Mouse (Mus musculus) heart, adult 8-10 months (tissue): ENCODE measurements around the gene Ifi27. TPM values are rescaled to one million over a fixed set of nuclear protein-coding genes. Genes with fewer than 3 reads are reported as not detected.
"Not testable (repeated sequence)": the region's sequence is repeated elsewhere in the genome, so short reads cannot be mapped to it uniquely, and the experiment has no call there.

Experiments used
- DNase-seq: peaks from one replicate; pipeline ENCODE4 v3.0.0; 2022; ENCODE audit warnings: low spot score
- total RNA-seq, 4 experiments: library from RNA; stranded (reverse); gene quantifications; 2 replicates each; pipeline ENCODE4 v1.2.4; 2022

Ifi27 gene
- total RNA-seq, 4 experiments from 2014 or later = 45.0 to 62.7 (median 52.4) TPM

DNA sequence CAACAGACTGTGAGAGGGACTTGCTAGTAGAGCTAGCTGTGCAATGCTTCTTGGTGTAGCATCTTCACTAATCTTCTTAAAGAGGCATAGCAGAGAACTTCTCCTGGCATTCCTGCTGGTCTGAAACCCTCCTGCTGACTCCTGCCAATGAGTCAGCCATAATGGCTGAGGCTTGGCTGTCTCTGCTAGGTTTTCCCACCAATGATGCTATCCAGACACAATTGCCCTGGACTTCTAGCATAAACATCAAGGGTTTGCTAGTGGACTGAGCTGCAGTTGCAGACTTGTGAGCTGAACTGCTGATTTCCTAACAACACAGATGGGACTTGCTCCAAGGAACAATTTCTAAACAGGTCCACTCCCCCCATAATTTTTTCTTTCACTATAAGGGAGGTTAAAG, 19.4 kb downstream of the Ifi27 start:
- DNase-seq = no peak

DNA sequence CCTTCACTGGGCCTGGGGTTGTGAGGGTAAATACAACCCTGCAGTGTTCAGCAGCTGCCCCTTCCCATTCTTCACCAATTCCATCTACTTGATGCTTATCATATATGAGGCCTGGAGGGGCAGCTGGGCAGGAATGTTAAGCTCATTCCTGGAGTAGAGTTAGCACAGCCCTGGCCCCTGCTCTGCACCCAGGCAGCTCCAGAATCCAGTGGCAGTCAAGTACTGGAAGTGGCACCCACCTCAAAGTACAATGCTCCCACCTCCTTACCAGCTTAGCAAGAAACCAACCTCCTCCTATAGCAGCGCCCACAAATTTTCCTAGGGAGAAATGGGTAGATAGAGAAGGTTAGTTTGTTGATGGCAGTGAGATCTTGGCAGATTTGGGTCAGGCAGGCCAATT, 22.7 kb downstream of the Ifi27 start:
- DNase-seq = not testable (repeated sequence)

DNA sequence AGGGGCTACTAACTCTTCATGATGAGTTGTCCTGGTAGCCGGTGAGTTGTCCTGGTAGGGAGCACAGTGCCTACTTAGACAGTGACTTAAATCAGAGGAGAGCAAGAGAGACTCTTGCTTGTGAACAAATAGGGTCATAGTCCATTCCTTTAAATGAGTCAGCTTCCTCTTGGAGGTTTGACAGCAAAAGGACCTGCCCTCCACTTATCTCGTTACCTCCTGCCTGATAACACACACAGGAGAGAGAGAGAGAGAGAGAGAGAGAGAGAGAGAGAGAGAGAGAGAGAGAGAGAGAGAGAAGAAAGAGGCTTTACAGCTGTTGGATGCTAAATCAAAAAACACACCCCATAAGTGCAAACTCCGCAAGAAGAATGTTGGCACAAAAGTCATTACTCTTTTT, 23.1 kb downstream of the Ifi27 start, which contains the start of gene Ifi27l2b:
Gene Ifi27l2b (minus strand): TSS at position 84 of the 400 bp plus-strand sequence.
- no peak for DNase-seq

DNA sequence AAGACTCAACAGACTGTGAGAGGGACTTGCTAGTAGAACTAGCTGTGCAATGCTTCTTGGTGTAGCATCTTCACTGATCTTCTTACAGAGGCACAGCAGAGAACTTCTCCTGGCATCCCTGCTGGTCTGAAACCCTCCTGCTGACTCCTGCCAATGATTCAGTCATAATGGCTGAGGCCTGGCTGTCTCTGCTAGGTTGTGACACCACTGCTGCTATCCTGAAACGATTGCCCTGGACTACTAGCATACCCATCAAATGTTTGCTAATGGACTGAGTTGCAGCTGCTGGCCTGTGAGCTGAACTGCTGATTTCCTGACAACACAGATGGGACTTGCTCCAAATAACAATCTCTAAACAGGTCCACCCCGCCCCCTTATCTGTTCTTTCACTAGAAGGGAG, 40.5 kb downstream of the Ifi27 start:
- no peak for DNase-seq

DNA sequence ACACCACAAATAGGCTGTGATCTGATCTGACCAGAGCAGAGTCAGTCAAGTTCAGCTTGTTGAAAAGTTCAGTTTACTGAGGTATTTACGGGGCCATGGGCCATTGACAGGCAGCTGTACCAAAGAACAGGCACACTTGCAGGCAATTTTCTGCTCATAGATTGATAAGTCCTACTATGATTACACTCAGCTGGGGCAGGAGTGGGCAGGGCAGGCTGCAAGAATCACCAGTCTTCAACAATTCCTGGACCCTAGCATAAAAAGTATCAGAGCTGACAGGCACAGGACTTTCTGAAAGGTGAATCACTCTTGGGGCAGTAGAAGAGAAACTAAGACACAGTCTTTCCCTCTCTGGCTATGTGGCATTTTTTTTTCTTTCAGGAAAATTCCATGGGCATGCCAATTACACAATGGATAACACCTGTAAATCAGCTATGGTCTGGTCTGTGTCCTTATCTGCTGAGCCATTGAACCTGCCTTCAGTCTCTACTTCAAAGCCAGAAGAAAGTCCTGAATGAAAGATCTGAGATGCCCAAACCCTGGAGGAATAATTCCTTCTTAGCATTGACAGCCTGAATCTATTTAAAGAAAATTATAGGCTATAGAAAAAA, 42.9 kb downstream of the Ifi27 start:
- DNase-seq = no peak

DNA sequence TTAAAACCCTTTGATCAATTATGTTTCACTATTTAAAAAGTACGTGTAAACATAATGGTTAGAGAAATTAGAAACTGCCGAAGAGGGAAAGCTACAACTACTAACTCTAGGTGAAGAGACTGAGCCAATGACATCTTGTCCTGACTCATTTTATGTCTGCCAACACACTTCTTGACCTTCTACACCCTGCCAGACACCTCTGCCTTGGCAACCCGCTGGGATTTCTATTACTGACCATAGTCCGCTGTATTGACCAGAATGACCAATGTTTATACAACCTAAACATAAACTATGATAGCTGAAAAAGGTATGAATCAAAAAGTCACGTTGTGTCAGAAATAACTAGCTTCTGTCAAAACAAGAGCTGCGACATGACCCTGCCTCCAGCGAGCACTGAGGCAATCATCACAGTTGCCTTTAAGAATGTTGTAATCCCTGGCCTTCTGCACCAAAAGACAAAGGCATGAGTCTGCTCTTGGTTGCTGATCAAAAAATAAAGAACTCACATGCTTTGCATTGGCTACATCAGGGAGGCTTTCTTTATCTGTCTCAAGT, 43.5 kb downstream of the Ifi27 start:
- no peak for DNase-seq

DNA sequence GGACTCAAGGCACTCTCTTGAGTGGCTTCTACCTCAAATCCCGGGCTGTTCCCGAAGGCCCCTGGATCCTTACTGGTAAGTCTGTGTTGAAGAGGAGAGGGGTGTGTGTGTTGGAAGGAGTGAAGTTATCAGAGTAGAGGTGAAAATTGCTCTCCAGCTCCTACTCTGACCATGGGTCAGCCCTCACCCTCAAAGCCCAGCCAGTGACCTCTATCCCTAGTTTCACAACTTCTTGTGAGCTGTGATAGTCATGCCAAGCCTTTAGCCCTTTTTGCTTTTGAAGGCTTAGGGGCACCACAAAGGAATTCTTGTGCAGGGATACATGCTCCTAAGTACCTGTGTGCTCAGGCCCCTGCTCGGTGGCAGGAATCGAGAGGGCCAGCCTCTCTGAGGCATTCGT, 47.7 kb downstream of the Ifi27 start:
- no peak for DNase-seq

DNA sequence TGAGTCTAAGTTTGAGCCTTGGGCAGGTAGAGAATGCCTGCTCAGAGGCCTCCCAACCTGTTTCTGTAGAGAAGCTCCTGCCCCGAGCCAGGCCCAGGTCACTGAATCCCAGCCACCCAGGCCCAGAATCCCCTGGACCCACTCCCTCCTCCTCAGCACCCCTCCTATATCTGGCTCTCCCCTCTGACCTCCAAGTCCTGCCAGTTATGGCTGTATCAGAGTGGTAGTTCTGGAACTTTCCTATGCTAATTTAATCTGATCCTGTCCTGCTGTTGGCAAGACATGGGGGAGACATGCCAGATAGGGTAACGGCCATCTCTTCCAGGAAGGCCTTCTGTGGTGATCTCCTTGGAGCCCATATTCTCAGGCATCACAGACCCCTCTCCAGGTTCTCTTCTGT, 48.8 kb downstream of the Ifi27 start:
- DNase-seq = no peak

DNA sequence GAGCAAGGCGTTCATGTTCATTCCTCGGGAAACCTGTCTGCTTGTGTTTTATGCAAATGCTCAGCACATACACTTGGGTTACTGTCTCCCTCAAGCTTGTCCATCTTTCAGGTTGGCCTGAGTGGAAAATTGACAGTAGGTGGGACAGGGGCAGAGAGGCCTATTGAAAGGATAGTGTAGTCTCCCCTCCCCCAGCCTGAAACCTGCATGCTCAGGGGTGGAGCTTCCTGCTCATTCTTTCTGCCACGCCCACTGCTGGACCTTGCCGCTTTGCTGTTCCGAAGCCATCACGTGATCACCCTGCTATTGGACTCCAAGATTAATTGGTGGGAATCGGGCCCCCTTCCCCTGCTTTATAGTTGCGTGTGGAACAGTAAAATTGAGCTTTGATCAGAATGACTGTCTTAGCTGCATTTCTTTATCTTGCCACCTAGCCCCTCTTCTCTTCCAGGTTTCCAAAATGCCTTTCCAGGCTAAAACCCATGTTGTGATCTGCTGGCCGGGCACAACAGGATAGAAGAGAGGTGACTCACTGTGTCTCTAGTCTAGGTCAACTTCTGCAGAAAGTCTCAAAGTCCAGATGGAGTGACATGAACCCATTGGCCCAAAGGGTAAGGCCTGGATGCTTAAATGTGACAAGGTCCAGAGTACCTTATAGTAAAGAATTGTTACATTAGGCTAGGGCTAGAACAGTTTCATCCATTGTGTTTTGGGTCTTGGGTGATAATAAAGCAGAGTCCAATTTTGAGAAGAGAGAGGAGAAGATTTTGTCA, 50.4 kb downstream of the Ifi27 start:
- not testable (repeated sequence) for DNase-seq

DNA sequence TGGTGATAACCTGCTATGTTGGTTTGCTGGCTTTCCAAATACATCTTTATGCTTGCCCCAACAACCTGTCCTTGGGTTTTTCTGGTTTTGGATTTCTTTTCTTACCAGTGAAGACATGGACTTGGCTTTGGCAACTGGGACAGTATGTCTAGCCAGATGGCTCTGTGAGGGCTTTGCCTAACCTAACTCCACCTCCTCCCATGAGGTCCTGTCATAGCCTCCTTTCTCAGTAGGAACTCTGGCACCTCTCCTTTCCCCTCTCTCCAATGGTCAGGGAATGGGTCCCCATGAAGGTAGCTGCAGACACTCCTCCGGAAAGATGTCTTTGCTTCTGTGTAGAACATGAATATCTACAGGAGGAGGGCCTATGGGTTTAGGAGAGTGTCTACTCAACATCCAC, 52.7 kb downstream of the Ifi27 start:
- peak; percentile 44 for DNase-seq

DNA sequence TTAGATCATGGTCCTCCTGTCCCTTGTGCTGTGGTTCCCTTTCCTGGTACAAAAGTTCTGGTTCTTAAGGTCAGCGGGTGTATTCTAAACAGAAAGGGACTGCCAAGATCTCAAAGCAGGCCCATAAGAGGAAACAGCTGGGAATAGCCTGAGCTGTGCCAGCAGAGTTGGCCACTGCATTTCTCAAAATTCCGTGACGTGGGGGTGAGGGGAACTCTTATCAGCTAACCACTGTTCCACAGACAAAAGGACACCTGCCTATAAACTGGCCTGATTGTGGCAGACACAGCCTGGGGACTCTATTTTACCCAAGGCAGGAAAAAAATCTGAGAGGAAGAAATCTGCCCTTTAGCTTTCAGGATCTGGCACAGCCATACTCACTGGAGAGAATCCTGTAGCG, 53.3 kb downstream of the Ifi27 start:
- DNase-seq = peak; percentile 75

DNA sequence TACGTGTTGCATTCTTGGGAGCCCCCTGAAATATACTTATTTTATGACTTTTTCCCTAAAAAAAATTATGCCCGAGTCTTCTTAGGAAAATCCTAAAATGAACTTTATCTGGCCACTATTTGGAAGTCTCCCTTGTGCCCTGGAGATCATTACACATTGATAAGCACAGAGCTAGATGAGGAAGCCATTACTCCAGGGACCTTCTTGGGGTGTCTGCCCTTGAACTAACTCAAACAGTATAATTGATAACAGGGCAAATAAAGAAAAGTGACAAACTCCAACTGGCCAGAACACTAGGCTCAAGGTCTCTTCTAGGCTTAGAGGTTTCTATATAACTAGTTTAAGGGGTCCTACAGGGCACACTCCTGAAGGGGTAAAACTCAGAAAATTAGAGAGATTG, 53.7 kb downstream of the Ifi27 start:
- no peak for DNase-seq

Other genes with a start within 250 kb of the Ifi27 start
- under 1 TPM in 2 of 4 experiments, not detected in 2; 0.41 to 0.84 TPM for gene Prima1, start 192.1 kb upstream of the Ifi27 start, total RNA-seq
- not detected for gene Fam181a, start 123.2 kb upstream of the Ifi27 start, total RNA-seq
- gene Asb2, start 78.2 kb upstream of the Ifi27 start, total RNA-seq = 100 to 1,000 TPM; 485 to 583 (median 548) TPM
- 1 to 10 TPM; 2.5 to 4.2 (median 3.5) TPM for gene Otub2, start 45.5 kb upstream of the Ifi27 start, total RNA-seq
- 1 to 10 TPM in 3 of 4 experiments, under 1 TPM in 1; 0.41 to 1.8 (median 1.2) TPM for gene 9330161L09Rik, start 26.4 kb upstream of the Ifi27 start, total RNA-seq
- gene Ddx24, start 8.4 kb upstream of the Ifi27 start, total RNA-seq = 10 to 100 TPM; 88.5 to 95.6 (median 91.7) TPM
- gene Ifi27l2a, start 9.5 kb downstream of the Ifi27 start, total RNA-seq = 10 to 100 TPM; 20.2 to 34.4 (median 28.4) TPM
- gene Ifi27l2b, start 23.0 kb downstream of the Ifi27 start, total RNA-seq = not detected
- gene Ppp4r4, start 98.1 kb downstream of the Ifi27 start, total RNA-seq = 1 to 10 TPM in 1 of 4 experiments, under 1 TPM in 3; 0.22 to 1.6 (median 0.35) TPM
- gene Serpina10, start 197.2 kb downstream of the Ifi27 start, total RNA-seq = not detected
- not detected for gene Serpina6, start 223.0 kb downstream of the Ifi27 start, total RNA-seq
- not detected for gene Serpina16, start 241.9 kb downstream of the Ifi27 start, total RNA-seq